Mouse (Mus musculus): ENCODE data around the gene Upb1. TPM values are rescaled to one million over a fixed set of nuclear protein-coding genes. Genes with fewer than 3 reads are reported as not detected.

Upb1 gene
- polyA plus RNA-seq, 1 experiment from 2014 or later: not detected

- no peaks in the 10 kb centered on the region for H3K9me3 ChIP-seq (ENCODE audit: control insufficient read depth, low read length)
- ATAC-seq (replicated peaks; ENCODE audit: low FRiP score) (no peak), DNase-seq (ENCODE audit: low spot score) (no peak)
- H3K36me3 ChIP-seq (ENCODE audit: control insufficient read depth, insufficient read depth, low read length): no peaks in the 10 kb centered on the region
- H3K4me2 ChIP-seq (ENCODE audit: low read depth, low read length, severe bottlenecking): no peak overlapping the region
- no peak overlapping the region for H3K9ac ChIP-seq (ENCODE audit: low read length)
- no peak overlapping the region for H3K27ac ChIP-seq (ENCODE audit: low read depth, low read length)
- no peak overlapping the region for H3K4me3 ChIP-seq (ENCODE audit: low read depth, low read length)
- 84% methylated on average over 2 of the region's 2 CpGs for WGBS
- H3K4me1 ChIP-seq (replicated peaks; ENCODE audit: control insufficient read depth, insufficient read depth, low read length): 0 out of 2 replicates have a peak, but pooled peaks cover under 1% of the 10 kb centered on the region
- H3K27me3 ChIP-seq (ENCODE audit: control insufficient read depth, insufficient read depth, low read length): no peaks in the 10 kb centered on the region
These were observed 79.0 kb downstream of the Upb1 start for GRCm38 (mm10) chr10:75479955-75480354.

DNA sequence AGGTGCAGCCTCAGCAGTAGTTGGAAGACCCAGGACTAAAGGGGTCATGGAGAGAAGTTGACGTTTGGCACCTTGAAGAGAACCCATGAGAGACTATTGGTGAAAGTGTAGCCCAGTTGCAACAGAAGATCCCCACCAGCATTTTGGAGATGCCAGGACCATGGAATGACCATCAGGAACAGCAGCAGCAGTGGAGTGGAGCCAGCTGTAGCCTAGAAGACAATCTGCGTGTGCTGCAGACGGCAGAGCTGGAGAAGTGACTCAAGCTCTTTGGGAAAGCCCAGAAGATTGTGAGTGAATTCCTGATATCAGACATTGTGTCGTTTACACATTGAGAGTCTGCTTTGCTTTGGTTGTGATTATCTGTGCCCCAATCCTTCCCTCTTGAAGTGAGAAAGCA is 80.8 kb downstream of the Upb1 start:
- Histone ChIP-seq H3K27me3 (ENCODE audit: control insufficient read depth, insufficient read depth, low read length) (no peaks in the 10 kb centered on the region), H3K9me3 (ENCODE audit: control insufficient read depth, low read length) (no peaks in the 10 kb centered on the region), H3K27ac (ENCODE audit: low read depth, low read length) (no peak overlapping the region), H3K4me2 (ENCODE audit: low read depth, low read length, severe bottlenecking) (no peak overlapping the region), H3K4me1 (replicated peaks; ENCODE audit: control insufficient read depth, insufficient read depth, low read length) (no peaks in the 10 kb centered on the region), H3K9ac (ENCODE audit: low read length) (no peak overlapping the region), H3K36me3 (ENCODE audit: control insufficient read depth, insufficient read depth, low read length) (no peaks in the 10 kb centered on the region), H3K4me3 (ENCODE audit: low read depth, low read length) (no peak overlapping the region)
- DNase-seq (ENCODE audit: low spot score) (no peak), ATAC-seq (replicated peaks; ENCODE audit: low FRiP score) (no peak)
- 79% methylated on average over 4 of the region's 4 CpGs for WGBS

- DNase-seq (ENCODE audit: low spot score) (no peak), ATAC-seq (replicated peaks; ENCODE audit: low FRiP score) (no peak)
- no peak overlapping the region for H3K4me2 ChIP-seq (ENCODE audit: low read depth, low read length, severe bottlenecking)
- no peaks in the 10 kb centered on the region for H3K27me3 ChIP-seq (ENCODE audit: control insufficient read depth, insufficient read depth, low read length)
- 80% methylated on average over 5 of the region's 5 CpGs for WGBS
- H3K27ac ChIP-seq (ENCODE audit: low read depth, low read length): no peak overlapping the region
- H3K4me1 ChIP-seq (replicated peaks; ENCODE audit: control insufficient read depth, insufficient read depth, low read length): no peaks in the 10 kb centered on the region
- H3K36me3 ChIP-seq (ENCODE audit: control insufficient read depth, insufficient read depth, low read length): no peaks in the 10 kb centered on the region
- H3K9ac ChIP-seq (ENCODE audit: low read length): no peak overlapping the region
- no peaks in the 10 kb centered on the region for H3K9me3 ChIP-seq (ENCODE audit: control insufficient read depth, low read length)
- no peak overlapping the region for H3K4me3 ChIP-seq (ENCODE audit: low read depth, low read length)
These were observed 81.4 kb downstream of the Upb1 start for GRCm38 (mm10) chr10:75482271-75482670.

DNA sequence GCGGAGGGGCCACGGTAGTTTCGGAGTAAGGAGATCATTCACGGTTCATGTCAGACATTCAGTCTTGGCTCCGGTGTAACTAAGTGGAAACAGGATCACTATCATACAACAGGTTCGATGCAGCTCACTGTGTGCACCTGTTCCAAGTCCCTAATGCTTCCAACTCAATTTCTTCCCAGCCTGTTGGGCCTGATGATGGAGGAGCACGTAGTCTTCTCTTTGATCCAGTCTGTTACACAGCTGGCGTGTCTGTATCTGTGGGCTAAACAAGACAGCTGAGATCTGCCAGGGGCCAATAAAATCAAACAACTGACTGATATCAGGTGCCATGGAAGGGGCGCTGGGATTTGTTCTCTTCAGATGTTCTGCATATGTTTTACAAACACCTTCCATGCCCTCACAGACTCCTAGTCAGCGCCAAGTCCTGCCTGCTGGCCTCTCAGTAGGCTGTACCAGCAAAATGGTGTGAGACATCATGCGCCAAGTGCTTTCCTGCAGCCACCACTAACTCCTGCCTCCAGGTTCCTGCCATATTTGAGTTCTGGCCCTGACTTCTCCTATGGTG is 82.1 kb downstream of the Upb1 start:
- no peak overlapping the region for H3K4me3 ChIP-seq (ENCODE audit: low read depth, low read length)
- H3K9me3 ChIP-seq (ENCODE audit: control insufficient read depth, low read length): no peaks in the 10 kb centered on the region
- ATAC-seq (replicated peaks; ENCODE audit: low FRiP score) (no peak), DNase-seq (ENCODE audit: low spot score) (no peak)
- 86% methylated on average over 11 of the region's 11 CpGs for WGBS
- no peak overlapping the region for H3K9ac ChIP-seq (ENCODE audit: low read length)
- H3K36me3 ChIP-seq (ENCODE audit: control insufficient read depth, insufficient read depth, low read length): no peaks in the 10 kb centered on the region
- H3K4me1 ChIP-seq (replicated peaks; ENCODE audit: control insufficient read depth, insufficient read depth, low read length): no peaks in the 10 kb centered on the region
- H3K4me2 ChIP-seq (ENCODE audit: low read depth, low read length, severe bottlenecking): no peak overlapping the region
- H3K27ac ChIP-seq (ENCODE audit: low read depth, low read length): no peak overlapping the region
- no peaks in the 10 kb centered on the region for H3K27me3 ChIP-seq (ENCODE audit: control insufficient read depth, insufficient read depth, low read length)

DNA sequence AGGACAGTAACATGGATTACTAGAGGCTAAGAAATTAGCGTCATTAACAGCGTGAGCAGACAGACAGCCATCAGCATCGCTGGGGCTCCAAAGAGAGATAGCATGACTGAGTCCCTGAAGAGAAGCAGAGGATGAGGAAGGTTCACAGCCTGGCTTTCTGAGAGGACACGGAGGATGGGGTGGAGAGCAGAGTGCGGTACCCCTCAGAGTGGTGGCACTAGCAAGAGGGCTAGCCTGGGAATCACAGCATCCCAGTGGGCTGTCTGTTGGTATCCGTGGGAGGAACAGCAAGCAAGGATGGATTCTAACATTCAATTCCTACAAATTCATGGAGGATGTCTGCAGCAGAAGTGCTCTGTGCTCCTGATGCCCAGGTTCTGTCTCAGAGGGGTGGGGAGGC is 83.2 kb downstream of the Upb1 start:
- DNase-seq (ENCODE audit: low spot score) (no peak), ATAC-seq (replicated peaks; ENCODE audit: low FRiP score) (no peak)
- Histone ChIP-seq H3K4me3 (ENCODE audit: low read depth, low read length) (no peak overlapping the region), H3K9ac (ENCODE audit: low read length) (no peak overlapping the region), H3K27ac (ENCODE audit: low read depth, low read length) (no peak overlapping the region), H3K27me3 (ENCODE audit: control insufficient read depth, insufficient read depth, low read length) (no peaks in the 10 kb centered on the region), H3K9me3 (ENCODE audit: control insufficient read depth, low read length) (no peaks in the 10 kb centered on the region), H3K4me2 (ENCODE audit: low read depth, low read length, severe bottlenecking) (no peak overlapping the region), H3K36me3 (ENCODE audit: control insufficient read depth, insufficient read depth, low read length) (no peaks in the 10 kb centered on the region), H3K4me1 (replicated peaks; ENCODE audit: control insufficient read depth, insufficient read depth, low read length) (no peaks in the 10 kb centered on the region)
- 88% methylated on average over 6 of the region's 6 CpGs for WGBS

DNA sequence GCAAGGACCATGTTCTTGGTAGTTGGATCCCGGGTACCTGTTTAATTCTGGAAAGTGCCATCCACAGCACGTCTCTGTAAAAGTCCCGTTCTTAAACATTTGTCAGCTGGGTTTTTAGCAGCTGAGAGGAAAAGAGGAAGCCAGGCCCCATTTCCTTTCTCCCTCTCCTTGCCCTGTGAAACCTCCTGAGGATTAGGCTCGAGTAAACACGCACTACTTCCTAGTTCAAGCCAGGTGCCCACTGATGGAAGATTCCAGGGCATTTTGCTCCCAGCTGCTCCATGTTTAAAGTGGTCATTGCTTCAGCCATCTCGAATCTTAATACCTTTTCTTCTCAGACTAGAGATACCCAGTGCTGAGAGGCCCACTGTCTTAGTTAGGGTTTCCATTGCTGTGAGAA is 83.9 kb downstream of the Upb1 start:
- no peak overlapping the region for H3K27ac ChIP-seq (ENCODE audit: low read depth, low read length)
- H3K4me1 ChIP-seq (replicated peaks; ENCODE audit: control insufficient read depth, insufficient read depth, low read length): no peaks in the 10 kb centered on the region
- no peaks in the 10 kb centered on the region for H3K27me3 ChIP-seq (ENCODE audit: control insufficient read depth, insufficient read depth, low read length)
- no peak overlapping the region for H3K4me3 ChIP-seq (ENCODE audit: low read depth, low read length)
- WGBS: 77% methylated on average over 6 of the region's 6 CpGs
- no peak overlapping the region for H3K9ac ChIP-seq (ENCODE audit: low read length)
- H3K36me3 ChIP-seq (ENCODE audit: control insufficient read depth, insufficient read depth, low read length): no peaks in the 10 kb centered on the region
- ATAC-seq (replicated peaks; ENCODE audit: low FRiP score): no peak
- H3K4me2 ChIP-seq (ENCODE audit: low read depth, low read length, severe bottlenecking): no peak overlapping the region
- no peak for DNase-seq (ENCODE audit: low spot score)
- no peaks in the 10 kb centered on the region for H3K9me3 ChIP-seq (ENCODE audit: control insufficient read depth, low read length)

DNA sequence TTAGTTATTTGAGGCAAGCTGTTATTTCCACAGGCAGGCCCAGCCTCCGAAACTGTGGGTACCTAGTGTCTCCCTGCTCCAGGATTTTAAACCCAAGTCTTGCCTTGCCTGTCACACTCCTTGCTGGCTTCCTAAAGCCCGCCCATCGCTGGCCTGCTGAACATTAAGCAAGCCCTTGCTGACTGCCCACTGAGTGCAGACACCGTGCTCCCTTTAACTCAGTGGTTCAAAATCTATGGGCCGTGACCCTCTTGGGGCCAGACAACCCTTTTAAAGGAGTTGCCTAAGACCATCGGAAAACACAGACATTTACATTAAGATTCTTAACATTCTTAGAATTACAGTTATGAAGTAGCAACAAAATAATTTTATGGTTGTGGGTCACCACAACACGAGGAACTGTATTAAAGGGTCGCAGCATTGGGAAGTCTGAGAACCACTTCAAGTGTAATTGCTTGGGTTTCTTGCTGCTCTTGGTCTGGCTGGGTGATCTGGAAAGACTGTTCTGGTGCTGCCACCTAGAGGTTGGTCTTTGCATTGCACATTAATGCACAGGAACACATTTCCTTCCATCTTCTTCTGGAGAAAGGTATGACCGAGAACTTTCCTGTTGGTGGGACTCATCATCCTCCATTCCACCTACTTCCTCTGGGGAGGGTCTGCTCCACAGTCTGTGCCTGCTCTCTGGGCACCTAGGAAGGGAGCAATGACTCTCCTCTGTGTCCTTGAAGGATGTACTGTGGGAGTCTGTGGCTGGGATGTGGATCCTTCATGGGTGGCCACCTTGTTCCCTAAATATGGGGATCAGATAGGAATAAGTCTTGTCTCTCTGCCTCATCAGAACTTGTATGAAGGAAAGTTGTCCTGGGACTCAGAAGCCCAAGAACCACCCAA is 85.4 kb downstream of the Upb1 start:
- no peaks in the 10 kb centered on the region for H3K36me3 ChIP-seq (ENCODE audit: control insufficient read depth, insufficient read depth, low read length)
- ATAC-seq (replicated peaks; ENCODE audit: low FRiP score): no peak
- no peaks in the 10 kb centered on the region for H3K27me3 ChIP-seq (ENCODE audit: control insufficient read depth, insufficient read depth, low read length)
- peak; percentile 86 for DNase-seq (ENCODE audit: low spot score)
- no peaks in the 10 kb centered on the region for H3K4me1 ChIP-seq (replicated peaks; ENCODE audit: control insufficient read depth, insufficient read depth, low read length)
- H3K4me3 ChIP-seq (ENCODE audit: low read depth, low read length): no peak overlapping the region
- H3K27ac ChIP-seq (ENCODE audit: low read depth, low read length): no peak overlapping the region
- no peak overlapping the region for H3K9ac ChIP-seq (ENCODE audit: low read length)
- H3K4me2 ChIP-seq (ENCODE audit: low read depth, low read length, severe bottlenecking): no peak overlapping the region
- no peaks in the 10 kb centered on the region for H3K9me3 ChIP-seq (ENCODE audit: control insufficient read depth, low read length)
- WGBS: 62% methylated on average over 9 of the region's 9 CpGs

DNA sequence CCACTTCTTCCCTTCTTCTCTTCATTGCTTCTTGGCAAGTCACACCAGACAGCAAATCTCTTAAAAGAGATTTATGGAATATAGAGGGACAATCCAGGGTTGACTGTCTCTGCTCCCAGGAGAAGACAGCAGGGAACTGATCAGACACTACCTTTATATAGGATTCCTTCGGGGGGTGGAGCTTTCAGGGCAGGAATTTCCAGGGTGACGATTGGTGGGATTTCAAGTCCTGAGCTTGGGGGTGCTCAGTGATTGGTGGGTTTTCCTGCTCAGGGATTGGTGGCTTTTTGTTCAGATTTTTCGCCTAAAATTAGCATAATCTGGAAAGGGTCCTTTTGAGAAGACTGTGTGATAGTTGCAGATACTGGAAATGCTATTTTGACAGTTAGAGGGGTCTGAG is 86.2 kb downstream of the Upb1 start:
- DNase-seq (ENCODE audit: low spot score) (no peak), ATAC-seq (replicated peaks; ENCODE audit: low FRiP score) (no peak)
- Histone ChIP-seq H3K36me3 (ENCODE audit: control insufficient read depth, insufficient read depth, low read length) (no peaks in the 10 kb centered on the region), H3K4me1 (replicated peaks; ENCODE audit: control insufficient read depth, insufficient read depth, low read length) (no peaks in the 10 kb centered on the region), H3K9ac (ENCODE audit: low read length) (no peak overlapping the region), H3K27me3 (ENCODE audit: control insufficient read depth, insufficient read depth, low read length) (no peaks in the 10 kb centered on the region), H3K4me2 (ENCODE audit: low read depth, low read length, severe bottlenecking) (no peak overlapping the region), H3K4me3 (ENCODE audit: low read depth, low read length) (no peak overlapping the region), H3K27ac (ENCODE audit: low read depth, low read length) (no peak overlapping the region), H3K9me3 (ENCODE audit: control insufficient read depth, low read length) (no peaks in the 10 kb centered on the region)
- 75% methylated on average over 3 of the region's 3 CpGs for WGBS

DNA sequence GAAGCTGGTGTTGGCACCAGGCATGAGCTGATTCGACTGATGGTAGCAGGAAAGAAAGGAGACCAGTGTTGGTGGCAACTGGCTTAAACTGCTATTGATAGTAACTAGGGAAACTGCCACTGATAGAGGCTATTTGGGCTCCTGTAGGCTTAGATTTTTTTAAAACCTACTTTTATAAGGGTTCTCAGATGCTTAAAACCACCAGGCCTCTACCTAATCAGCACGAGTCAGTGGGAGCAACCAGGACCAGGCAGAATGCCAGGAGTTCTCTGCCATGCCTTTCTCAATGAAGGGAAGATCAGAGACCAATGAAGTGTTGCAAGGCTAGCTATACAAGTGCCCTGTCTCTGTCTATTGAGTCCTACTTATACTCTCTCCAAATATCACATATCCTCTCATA is 88.6 kb downstream of the Upb1 start:
- no peak for ATAC-seq (replicated peaks; ENCODE audit: low FRiP score)
- 81% methylated on average over 2 of the region's 2 CpGs for WGBS

More for the DNA sequence above, 88.6 kb downstream of the Upb1 start:
- no peak overlapping the region for H3K4me3 ChIP-seq (ENCODE audit: low read depth, low read length)
- H3K4me1 ChIP-seq (replicated peaks; ENCODE audit: control insufficient read depth, insufficient read depth, low read length): no peaks in the 10 kb centered on the region
- no peaks in the 10 kb centered on the region for H3K36me3 ChIP-seq (ENCODE audit: control insufficient read depth, insufficient read depth, low read length)
- DNase-seq (ENCODE audit: low spot score): no peak
- H3K9ac ChIP-seq (ENCODE audit: low read length): no peak overlapping the region
- no peaks in the 10 kb centered on the region for H3K9me3 ChIP-seq (ENCODE audit: control insufficient read depth, low read length)
- no peak overlapping the region for H3K27ac ChIP-seq (ENCODE audit: low read depth, low read length)
- H3K4me2 ChIP-seq (ENCODE audit: low read depth, low read length, severe bottlenecking): no peak overlapping the region
- no peaks in the 10 kb centered on the region for H3K27me3 ChIP-seq (ENCODE audit: control insufficient read depth, insufficient read depth, low read length)

Measured in forebrain, embryonic 11.5 days (tissue).